Mouse (Mus musculus) left cerebral cortex, adult 9 months (tissue): ENCODE results near the gene Emc3.

Experiments
- DNase-seq, 2 experiments: peaks; one replicate each; pipeline ENCODE4 v3.0.0; 2022; ENCODE audit warnings: low spot score in 2 of 2

The Emc3 gene

DNA sequence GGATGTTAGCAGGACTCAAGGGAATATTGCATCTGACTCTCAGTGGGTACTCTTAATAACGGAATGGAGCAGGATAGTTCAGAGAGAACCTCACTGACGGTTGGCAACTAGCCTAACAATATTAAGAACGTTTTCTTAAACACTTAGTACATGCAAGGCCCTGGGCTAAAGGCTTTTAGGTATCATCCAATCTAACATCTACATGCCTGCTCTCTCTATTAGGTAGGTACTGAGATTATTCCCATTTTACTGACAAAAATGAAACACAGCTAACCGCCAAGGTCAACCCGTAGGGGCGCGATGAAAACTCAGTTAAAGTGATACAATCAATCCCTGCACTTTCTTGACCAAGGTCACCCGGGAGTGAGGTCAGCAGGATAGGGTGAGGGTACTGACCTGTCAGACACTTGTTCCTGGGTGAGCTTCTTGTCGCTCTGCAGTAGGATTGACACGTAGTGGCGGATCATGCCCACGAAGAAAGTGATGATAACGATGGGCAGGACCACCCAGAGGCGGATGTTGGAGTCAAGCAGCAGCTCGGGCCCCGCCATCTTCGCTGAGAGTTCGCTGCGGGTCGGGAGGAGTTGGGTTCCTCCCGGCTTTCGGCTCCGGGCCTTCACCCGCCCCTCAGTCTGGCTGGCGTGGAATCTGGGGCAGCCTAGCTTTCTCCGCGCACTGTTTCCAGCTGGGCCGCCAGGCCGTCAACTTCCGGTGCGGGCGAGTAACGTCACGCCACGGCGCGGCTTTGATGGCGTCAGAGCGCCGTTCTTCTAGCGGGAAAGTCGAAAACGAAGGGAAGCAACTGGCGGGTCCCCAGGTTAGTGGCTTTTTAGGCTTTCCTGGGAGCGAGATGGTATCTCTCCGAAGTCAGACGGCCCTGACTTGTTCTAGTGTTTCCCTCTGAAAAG lies at the start of gene Emc3, which contains the start of gene Fancd2:
Gene Emc3, minus strand, starts transcription at position 721 of the 908 bp plus-strand sequence.
Gene Fancd2, plus strand, starts transcription at position 751 of the 908 bp plus-strand sequence.
- peak; percentile 61 to 92 for DNase-seq

DNA sequence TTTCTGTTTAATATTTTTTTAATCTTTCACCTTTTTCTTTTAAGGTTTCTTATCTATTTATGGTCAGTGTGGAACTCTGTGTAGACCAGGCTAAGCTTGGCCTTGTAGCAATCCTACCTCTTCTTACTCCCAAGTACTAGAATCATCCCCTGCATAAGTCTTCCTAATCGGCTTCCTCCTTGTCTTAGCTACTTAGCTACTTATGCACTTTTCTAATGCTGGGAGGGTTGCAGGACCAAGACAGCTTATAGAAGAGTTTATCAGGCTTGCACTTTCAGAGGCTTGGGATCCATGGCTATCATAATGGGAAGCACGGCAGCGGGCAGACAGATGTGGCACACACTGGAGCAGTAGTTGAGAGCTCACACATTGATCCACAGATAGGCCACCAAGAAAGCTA lies 47.9 kb upstream of the Emc3 start:
- DNase-seq, result no peak

DNA sequence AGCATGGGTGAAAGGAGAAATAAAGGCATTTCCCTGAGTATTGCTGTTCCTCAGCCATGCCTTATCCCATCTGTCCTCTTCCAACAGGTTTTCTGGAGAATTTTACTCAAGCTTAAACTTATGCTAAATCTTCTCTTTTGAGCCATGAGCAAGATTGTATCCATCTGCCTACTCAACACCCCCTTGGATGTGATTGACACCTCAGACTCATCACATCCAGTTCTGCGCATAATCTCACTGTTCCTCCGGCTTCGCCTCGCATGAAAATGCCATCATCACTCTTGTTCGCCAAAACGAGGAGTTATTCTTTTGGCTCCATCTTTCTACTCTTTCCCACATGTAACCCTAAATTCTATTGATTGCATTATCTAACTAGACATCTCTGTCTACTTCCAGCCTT lies 44.6 kb upstream of the Emc3 start:
- peak; percentile 57 to 58 for DNase-seq

DNA sequence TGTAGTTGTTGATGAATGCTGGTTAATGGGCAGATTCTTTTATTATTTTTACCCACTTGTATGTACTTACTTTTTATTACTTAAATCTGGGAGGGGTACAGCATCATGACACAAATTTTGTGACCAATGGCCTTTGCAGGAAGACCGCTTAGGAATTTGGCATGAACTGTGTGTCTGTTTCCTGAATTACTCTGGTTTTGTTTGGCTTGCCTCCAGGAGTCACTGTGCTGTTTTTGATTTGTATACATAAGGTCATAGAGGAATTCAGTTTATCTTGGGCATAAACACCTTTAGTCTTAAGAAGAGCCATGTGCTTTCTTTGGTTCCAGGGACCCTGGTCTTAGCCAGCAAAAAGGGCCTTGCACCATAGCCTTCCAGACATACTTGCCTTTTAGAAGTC lies 33.1 kb upstream of the Emc3 start:
- no peak for DNase-seq

DNA sequence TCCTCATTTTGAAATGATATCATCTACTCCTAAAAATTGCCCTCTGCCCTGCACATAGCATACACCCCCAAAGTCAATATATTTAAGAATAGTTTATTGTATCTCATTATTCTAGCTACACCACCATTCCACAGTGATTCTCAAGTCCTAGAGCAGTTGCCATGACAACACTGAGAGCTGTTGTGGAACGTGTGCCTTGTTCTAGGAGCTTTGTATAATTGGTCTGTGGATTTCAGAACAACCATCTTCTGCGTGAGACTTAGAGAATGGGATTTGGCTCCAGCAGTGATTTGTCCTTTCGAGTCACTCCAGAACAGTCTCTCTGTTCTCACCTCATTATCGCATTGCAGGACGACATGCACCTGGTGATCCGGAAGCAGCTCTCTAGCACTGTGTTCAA lies 28.3 kb upstream of the Emc3 start:
- DNase-seq, result peak; percentile 10 to 12

DNA sequence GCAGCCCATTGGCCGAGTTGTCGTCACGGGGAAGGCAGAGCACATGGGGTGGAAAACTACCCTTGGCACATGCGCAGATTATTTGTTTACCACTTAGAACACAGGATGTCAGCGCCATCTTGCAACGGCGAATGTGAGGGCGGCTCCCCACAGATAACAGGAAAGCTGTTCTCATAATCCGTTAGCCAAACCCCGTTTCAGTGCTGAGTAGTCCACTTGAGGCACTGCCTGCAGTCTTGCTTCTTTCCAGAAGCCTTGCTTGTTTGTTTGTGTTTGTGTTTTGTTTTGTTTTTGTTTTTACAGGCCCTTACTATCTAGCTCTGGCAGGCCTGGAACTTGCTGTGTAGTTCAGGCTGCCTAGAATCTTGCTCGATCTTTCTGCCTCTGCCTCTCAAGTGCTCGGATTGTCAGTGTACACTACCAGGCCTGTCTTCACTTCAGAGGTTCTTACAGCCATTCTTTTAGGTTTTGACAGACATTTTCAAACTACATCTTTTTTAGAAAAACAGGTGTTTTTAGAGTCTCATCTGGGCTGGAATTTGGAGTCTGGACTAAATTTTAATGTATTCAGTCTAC lies 12.5 kb upstream of the Emc3 start:
- DNase-seq, result no peak

DNA sequence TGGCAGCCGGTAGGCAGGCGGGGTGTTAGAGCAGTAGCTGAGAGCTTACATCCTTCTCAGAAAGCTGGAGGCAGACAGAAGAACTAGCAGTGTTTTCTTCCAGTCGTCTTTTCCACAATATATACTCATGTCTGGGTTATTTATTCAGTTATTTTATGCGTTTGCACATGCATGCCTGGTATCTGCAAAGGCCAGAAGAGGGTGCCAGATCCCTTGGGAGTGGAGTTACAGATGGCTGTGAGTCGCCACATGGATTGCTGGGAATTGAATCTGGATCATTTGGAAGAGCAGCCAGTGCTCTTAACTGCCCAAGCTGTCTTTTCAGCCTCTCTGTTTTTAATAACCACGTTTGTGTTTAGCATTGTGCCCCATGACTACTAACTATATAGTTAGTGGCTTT lies 10.2 kb upstream of the Emc3 start:
- no peak for DNase-seq

DNA sequence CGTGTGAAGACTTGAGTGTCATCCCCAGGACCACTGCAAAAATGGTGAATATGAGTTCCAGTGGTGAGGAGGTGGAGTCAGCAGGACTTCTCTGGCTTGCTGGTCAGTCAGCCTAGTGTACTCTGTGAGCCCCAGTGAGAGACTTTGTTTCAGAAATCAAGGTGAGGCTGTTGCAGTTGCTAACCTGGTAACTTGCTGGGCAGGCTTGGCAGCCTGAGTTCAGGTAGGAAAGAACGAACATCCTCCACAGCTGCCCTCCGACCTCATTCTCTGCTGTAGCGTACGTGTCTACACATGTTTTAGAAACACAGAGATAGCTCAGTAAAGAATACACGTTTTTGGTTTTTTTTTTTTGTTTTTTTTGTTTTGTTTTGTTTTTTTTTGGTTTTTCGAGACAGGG lies 3.4 kb upstream of the Emc3 start:
- no peak for DNase-seq

DNA sequence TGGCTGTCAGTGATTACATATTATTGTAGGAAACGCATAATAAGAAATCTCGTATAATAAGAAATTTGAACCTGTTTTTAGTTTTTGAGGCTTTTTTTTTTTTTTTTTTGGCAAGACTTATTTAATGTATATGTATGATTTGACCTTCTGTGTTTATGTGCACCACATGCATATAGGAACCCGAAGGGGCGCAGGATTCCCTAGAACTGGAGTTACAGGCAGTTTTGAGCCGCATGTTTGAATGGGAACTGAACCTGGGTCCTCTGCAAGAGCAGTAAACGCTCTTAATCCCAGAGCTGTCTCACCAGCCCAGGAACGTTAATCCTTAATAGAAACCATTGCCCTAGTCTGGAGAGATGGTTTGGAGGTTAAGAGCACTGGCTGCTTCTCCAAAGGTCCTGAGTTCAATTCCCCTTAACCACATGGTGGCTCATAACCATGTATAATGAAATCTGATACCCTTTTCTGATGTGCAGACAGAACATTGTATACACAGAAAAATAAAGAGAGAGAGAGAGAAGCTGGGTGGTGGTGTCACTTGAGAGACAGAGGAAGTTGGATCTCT lies 470 bp upstream of the Emc3 start:
- DNase-seq, result no peak

DNA sequence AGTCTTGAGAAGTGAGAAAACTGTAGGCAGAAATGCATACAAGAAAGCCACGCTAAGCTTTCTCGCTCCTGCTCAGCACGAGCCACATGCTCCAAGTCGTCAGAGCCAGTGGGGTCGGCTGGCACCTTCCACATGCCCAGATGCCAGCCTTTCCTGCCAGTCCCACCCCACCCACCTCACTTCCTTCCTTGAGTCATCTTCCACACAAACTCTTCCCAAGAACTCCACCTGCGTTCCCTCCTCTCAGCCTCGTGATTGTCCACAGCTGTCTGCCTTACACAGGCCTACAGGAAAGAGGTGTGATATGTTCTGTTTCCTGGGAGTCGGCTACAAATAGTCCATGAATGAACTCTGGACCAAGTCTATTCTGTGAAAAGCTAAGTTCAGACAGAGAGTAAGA lies 8.0 kb downstream of the Emc3 start:
- peak in 1 of 2 experiments; percentile 52 for DNase-seq

DNA sequence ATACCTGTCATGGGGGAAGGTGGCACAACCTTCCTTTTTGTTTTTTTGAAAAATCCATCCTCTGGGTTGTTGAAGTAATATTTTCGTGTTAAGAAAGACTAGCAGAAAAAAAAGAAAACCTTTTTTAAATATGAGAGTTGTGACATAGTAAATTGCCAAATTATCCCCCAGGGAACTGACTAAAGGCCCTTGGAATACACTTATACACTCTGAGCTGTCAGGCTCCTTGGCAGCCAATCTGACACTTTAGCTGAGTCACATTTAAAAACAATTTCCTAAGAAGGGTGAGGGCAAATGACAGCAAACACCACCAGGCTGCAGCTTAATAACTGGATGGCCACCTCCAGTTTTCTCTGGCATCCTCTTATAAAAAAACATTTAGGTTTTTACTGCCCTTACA lies 9.1 kb downstream of the Emc3 start:
- DNase-seq, result no peak

DNA sequence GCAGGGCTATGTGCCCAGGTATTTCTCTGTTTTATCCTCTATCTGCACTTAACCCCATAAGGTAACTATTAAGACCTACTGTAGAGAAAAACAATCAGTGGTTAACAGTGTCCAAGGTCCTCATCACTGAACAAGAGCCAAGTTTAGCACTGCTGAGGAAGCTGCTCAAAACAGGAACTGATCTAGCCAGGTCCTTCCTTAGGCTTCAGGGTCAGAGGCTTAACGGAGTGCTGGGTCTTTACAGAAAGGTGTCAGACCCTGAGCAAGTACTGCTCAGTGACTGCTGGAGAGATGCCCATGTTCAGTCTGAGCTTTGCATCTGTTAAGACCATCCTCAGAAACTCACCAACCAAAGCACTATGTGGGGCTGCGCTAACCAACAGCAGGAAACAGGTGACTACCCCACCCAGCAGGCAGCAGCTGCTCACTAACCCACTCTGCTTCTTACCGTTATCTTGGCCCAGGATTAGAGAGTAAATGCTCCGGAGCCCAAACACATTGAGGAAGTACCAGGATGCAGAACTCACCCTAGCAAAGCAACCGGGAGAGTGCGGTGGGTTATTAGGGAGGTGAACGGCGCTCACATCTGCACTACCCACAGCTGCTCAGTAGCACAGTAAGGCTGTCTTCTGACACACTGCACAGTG lies 13.9 kb downstream of the Emc3 start:
- DNase-seq, result no peak

DNA sequence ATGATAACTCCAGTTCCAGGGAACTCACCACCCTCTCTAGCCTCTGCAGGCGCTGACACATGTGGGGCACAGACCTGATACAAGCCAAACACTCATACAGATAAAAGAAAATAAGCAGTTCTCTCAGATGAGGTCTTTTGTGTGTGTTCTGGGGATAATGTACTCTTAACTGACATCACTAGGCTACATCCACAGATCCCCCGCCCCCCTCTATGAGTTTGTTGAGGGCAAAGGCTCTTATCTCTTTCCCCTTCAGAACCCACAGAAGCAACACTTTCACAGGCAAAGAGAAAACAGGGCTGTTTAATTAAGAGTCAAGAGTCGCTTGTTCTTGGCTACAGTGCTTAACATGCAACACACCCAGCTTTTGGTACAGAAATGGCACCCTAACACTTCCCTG lies 16.9 kb downstream of the Emc3 start:
- DNase-seq, result no peak

DNA sequence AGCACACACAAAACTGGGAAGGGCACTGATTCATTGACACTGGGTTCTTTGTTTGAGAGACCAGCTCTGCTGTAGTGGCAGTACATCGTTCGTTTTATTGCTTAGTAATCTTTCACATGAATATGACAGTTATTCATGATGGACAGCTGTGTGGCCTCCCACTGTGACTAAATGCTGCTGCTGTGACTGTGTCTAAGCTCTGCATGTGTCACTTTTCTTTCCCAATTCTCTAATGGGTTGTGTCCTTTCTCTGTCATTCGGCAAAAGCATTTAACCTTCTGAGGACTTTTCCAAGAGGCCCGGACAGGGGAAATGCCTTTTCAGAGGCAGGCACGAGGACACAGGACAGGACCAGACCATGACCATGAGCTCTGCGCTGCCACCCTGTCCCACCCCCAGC lies 17.5 kb downstream of the Emc3 start:
- no peak for DNase-seq

DNA sequence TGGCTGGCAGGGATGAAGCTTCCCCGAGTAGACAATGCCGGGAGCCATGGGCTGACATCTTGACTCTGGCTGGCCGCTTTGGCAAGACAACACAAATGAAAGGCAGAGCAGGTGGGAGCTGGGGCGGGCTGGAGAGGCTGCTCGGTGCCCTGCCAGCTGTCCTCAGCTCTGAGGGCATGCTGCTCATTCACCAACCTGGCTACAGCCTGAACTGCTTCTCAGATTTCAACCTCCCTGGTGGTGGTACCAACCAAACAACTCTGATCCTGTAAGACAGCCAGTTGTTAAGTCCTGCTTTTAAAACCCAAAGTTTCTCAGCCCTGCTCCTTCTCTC lies 22.5 kb downstream of the Emc3 start:
- no peak for DNase-seq

DNA sequence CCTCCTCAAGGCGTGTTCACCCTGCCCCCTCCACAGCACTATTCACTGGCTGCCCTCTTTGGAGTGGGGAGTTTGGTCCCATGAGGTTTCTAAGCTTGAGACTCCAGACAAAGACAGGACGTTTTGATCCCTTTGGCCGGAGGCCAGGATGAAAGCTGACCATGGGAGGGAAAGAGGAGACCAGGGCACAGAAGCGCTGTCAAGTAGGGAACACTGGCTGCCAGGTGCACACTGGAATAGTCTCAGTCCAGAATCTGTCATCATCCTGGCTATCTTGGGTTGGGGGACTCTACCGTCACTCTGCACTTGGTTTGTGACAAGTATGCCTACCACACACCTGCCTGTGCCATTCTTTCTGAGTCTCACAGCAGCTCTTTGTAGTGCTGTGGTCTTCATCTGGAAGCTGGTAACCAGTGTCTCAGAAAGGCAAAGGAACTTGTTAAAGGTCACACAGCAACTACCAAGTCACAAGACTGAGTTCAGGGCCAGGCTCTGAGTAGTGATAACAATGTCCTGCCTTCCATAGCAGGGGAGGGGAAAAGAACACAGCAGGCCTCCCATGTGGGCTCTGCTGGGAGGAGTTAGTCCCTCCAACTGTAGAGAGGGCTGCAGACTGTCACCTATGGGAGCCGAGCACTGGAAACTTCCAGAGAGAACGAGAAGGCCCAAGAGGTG lies 23.0 kb downstream of the Emc3 start:
- DNase-seq, result no peak

DNA sequence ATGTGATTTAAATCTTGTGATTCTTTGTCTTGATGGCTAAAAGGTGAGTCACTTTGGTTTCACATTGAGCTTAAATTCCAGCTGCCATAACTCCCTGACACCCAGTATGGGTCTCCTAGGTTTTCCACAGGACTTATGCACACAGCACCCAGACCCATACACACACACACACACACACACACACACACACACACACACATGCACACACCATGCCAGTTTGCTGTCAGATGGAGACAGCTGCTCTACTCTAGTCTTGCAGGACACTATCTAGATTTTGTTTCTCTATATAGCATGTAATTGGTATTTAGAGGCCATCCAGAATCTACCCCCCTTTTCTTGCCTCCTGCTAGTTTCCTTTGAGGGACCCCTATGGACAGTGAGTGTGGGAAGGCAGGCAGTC lies 24.3 kb downstream of the Emc3 start:
- DNase-seq, result no peak

DNA sequence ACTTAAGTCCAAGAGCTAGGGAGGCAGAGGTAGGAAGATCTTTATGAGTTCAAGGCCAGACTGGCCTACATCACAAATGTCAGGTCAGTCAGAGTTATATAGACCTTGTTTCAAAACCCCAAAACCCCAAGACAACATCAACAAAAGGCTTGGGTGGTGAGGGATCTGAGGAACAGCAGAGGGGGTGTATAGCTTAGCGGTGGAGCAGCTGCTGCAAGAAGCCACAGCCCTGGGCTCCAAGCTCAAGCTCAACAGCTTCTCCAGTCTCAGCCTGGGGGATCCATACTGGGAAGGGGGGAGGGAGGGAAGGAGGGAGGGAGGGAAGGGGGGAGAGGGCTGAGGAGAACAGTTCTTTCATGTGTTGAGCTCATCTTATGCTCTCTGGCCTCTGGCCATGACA lies 25.8 kb downstream of the Emc3 start:
- DNase-seq, result no peak

DNA sequence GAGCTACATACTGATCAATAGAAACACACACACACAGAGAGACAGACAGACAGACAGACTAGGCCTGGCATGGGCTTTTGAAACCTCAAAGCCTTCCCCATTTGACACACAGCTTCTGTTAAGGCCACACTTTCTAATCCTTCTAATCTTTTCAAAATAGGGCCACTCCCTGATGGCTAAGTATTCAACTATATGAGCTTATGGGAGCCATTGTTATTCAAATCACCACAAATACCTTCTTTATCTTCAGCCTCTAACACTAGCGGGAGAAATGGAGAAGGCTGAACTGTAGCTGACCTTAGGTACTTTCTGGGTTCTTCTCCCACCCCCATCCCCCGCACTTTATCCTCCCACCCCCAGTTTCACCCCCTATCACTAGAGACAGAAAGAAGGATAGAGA lies 28.7 kb downstream of the Emc3 start:
- no peak for DNase-seq

DNA sequence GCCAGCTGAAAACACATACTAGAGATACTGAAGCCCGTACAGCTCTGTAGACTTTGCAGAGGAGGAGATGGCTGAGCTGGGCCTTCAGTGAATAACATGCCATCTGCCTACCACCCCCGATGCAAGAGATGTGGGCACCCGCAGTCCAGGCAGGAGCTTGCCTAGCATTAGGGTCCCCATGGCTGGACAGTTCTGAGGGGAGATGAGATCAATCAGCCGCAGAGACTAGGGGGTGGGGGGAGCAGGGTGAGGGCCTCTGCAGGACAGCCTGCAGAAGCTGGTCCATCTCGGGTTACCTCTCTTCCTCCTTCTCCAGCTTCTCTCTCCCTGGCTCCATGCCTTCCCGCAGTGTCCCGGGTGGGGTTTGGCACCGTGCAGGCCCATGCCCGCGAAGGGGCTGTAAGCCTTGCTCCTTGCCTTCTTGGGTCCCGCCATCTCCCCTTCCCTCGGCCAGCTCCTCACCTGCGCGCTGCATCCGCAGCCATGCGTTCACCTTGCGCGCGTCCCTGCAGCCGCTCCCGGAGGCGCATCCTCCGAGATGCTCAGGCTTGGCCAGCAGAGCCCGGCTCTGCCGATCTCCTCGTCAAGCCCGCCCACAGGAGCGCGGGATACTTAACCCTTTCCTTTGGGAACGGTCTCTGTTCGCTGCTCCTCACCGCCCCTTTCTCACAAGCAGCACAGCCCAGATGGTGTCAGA lies 29.9 kb downstream of the Emc3 start, which contains the start of gene Prrt3:
Gene Prrt3, minus strand, starts transcription at position 544 of the 697 bp plus-strand sequence.
- peak in 1 of 2 experiments; percentile 81 for DNase-seq

DNA sequence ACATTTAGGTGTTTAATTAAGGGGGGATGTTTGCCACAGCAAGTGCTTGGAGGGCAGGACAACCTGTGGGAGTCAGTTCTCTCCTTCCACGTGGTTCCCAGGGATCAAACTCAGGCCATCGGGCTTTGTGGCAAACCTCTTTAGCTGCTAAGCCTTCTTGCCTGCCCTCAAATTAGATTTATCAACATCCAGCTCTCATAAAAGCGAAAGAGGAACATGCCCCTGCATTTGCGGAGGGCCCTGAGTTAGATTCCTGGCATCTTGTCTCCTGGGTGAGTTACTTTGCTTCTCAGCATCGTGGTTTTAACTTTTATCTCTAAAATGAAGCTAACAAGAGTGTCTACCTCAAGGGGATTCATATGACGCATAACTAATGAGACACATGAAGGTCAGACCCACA lies 32.1 kb downstream of the Emc3 start:
- DNase-seq, result no peak
